Mouse (Mus musculus) kidney, embryonic 15.5 days (tissue): ENCODE measurements around the gene Capn11. TPM values are rescaled to one million over a fixed set of nuclear protein-coding genes. Genes with fewer than 3 reads are reported as not detected.
"Not testable (repeated sequence)": the region's sequence is repeated elsewhere in the genome, so short reads cannot be mapped to it uniquely, and the experiment has no call there.

Experiments used
- ATAC-seq: fragments of 200-750 bp; cut with Nextera tagmentation; replicated peaks from 2 replicates; pipeline ENCODE4 v1.8.0; 2017; ENCODE audit warnings: moderate TSS enrichment; ENCODE audit not compliant: low FRiP score
- H3K27ac ChIP-seq: fragments of 300-500 bp; sonication (generic); 2 replicates; pipeline ENCODE4 v1.5.1; 2015; ENCODE audit warnings: mild to moderate bottlenecking, inconsistent platforms
- H3K27me3 ChIP-seq: fragments of 300-500 bp; sonication (generic); 2 replicates; pipeline ENCODE4 v1.6.1; 2015; ENCODE audit warnings: inconsistent platforms
- H3K36me3 ChIP-seq: fragments of 300-500 bp; sonication (generic); 2 replicates; pipeline ENCODE4 v1.6.1; 2015; ENCODE audit warnings: inconsistent platforms
- H3K4me1 ChIP-seq: fragments of 300-500 bp; sonication (generic); 2 replicates; pipeline ENCODE4 v1.6.1; 2015; ENCODE audit warnings: inconsistent platforms
- H3K4me2 ChIP-seq: fragments of 300-500 bp; sonication (generic); 2 replicates; pipeline ENCODE4 v1.6.1; 2015; ENCODE audit warnings: moderate library complexity, mild to moderate bottlenecking, inconsistent platforms
- H3K4me3 ChIP-seq: fragments of 300-500 bp; sonication (generic); replicated peaks from 2 replicates; pipeline ENCODE4 v1.5.1; 2015; ENCODE audit warnings: mild to moderate bottlenecking, inconsistent platforms
- H3K9ac ChIP-seq: fragments of 300-500 bp; sonication (generic); 2 replicates; pipeline ENCODE4 v1.6.1; 2015; ENCODE audit warnings: mild to moderate bottlenecking, inconsistent platforms
- H3K9me3 ChIP-seq: fragments of 300-500 bp; sonication (generic); replicated peaks from 2 replicates; pipeline ENCODE4 v1.6.1; 2016; ENCODE audit warnings: inconsistent platforms
- WGBS: fragments of 180-500 bp; shearing (Covaris S2); methylation state at CpG from one replicate; pipeline ENCODE4 v1.1.7; 2015; ENCODE audit warnings: mixed read lengths; 5-methylcytosine and 5-hydroxymethylcytosine counted together
- polyA plus RNA-seq: library from polyadenylated mRNA; unstranded; fragments of >200 nt; fragmentation: Nextera tagmentation; extraction: Ambion mirVana; gene quantifications from 2 replicates; pipeline ENCODE4 v1.2.1, GENCODE M21; 2015

Gene Capn11
- polyA plus RNA-seq, 1 experiment from 2014 or later = 0.87 TPM

GRCm38 (mm10) chr17:45642701-45643100, 16.4 kb downstream of the Capn11 start:
- Histone ChIP-seq H3K4me2 (no peak overlapping the region), H3K27me3 (no peaks in the 10 kb centered on the region), H3K27ac (no peak overlapping the region), H3K9me3 (no peaks in the 10 kb centered on the region), H3K4me3 (no peak overlapping the region), H3K36me3 (no peaks in the 10 kb centered on the region), H3K9ac (no peak overlapping the region), H3K4me1 (0 out of 2 replicates have a peak, but pooled peaks cover 5% of the 10 kb centered on the region)
- ATAC-seq = no peak
- WGBS = 23% methylated on average over 12 of the region's 12 CpGs

DNA sequence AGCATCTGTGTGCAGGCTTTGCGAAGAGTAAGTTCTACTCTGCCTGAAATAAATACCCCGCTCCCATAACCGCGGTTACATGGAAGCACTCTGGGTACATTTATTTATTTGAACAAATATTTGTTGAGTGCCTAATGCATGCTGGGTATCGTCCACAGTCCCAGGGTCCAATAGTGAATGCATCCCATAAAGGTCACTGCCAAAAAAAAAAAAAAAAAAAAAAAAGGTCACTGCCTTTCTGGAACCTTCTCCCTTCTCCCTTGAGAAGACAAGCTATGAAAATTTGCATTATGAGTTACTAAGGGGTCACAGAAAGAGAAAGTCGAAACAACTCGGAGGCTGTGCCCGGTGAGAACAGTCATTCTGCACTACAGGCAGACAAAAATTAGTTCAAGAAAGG, 17.1 kb downstream of the Capn11 start:
- no peak overlapping the region for H3K27ac ChIP-seq
- H3K9me3 ChIP-seq = no peaks in the 10 kb centered on the region
- H3K9ac ChIP-seq = no peak overlapping the region
- ATAC-seq = no peak
- no peaks in the 10 kb centered on the region for H3K36me3 ChIP-seq
- no peaks in the 10 kb centered on the region for H3K27me3 ChIP-seq
- no peak overlapping the region for H3K4me2 ChIP-seq
- no peak overlapping the region for H3K4me3 ChIP-seq
- WGBS = 89% methylated on average over 8 of the region's 8 CpGs
- H3K4me1 ChIP-seq = 0 out of 2 replicates have a peak, but pooled peaks cover 5% of the 10 kb centered on the region

GRCm38 (mm10) chr17:45638596-45639295, 20.4 kb downstream of the Capn11 start:
- H3K27me3 ChIP-seq = no peaks in the 10 kb centered on the region
- H3K4me2 ChIP-seq = no peak overlapping the region
- 80% methylated on average over 16 of the region's 16 CpGs for WGBS
- no peak overlapping the region for H3K27ac ChIP-seq
- H3K9ac ChIP-seq = no peak overlapping the region
- no peak overlapping the region for H3K4me3 ChIP-seq
- H3K36me3 ChIP-seq = no peaks in the 10 kb centered on the region
- H3K4me1 ChIP-seq = 0 out of 2 replicates have a peak, but pooled peaks cover 5% of the 10 kb centered on the region
- no peaks in the 10 kb centered on the region for H3K9me3 ChIP-seq
- ATAC-seq = no peak

GRCm38 (mm10) chr17:45634033-45634432, 25.1 kb downstream of the Capn11 start:
- 80% methylated on average over 5 of the region's 5 CpGs for WGBS
- H3K9ac ChIP-seq = no peak overlapping the region
- ATAC-seq = no peak
- H3K27me3 ChIP-seq = no peaks in the 10 kb centered on the region
- H3K27ac ChIP-seq = no peak overlapping the region
- H3K9me3 ChIP-seq = no peaks in the 10 kb centered on the region
- no peaks in the 10 kb centered on the region for H3K36me3 ChIP-seq
- H3K4me2 ChIP-seq = no peak overlapping the region
- H3K4me3 ChIP-seq = no peak overlapping the region
- H3K4me1 ChIP-seq = peaks cover 20% of the 10 kb centered on the region

- no peak for ATAC-seq
- Histone ChIP-seq H3K27me3 (no peaks in the 10 kb centered on the region), H3K9me3 (no peaks in the 10 kb centered on the region), H3K4me3 (no peak overlapping the region), H3K4me1 (peaks cover 26% of the 10 kb centered on the region), H3K9ac (no peak overlapping the region), H3K36me3 (no peaks in the 10 kb centered on the region), H3K27ac (no peak overlapping the region), H3K4me2 (no peak overlapping the region)
- WGBS = 72% methylated on average over 6 of the region's 6 CpGs
Observed at GRCm38 (mm10) chr17:45631940-45632339, 27.2 kb downstream of the Capn11 start.

DNA sequence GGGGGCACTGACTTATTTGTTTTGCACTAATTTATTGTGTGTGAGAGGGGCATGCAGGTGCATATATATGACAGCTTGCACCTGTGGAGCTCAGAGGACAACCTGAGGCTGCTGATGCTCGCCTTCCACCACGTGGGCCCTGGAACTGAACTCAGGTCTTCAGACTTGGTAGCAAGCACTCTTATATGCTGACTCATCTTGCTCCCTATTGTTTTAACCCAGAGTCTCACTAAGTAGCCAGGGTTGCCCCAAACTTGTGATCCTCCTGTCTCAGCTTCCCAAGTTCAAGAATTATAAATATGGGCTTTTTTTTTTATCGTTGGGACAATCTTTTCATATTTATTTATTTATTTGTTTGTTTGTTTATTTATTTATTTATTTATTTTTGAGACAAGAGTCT, 28.1 kb downstream of the Capn11 start:
- no peak; the same call in 1 of the 2 replicates for ATAC-seq

DNA sequence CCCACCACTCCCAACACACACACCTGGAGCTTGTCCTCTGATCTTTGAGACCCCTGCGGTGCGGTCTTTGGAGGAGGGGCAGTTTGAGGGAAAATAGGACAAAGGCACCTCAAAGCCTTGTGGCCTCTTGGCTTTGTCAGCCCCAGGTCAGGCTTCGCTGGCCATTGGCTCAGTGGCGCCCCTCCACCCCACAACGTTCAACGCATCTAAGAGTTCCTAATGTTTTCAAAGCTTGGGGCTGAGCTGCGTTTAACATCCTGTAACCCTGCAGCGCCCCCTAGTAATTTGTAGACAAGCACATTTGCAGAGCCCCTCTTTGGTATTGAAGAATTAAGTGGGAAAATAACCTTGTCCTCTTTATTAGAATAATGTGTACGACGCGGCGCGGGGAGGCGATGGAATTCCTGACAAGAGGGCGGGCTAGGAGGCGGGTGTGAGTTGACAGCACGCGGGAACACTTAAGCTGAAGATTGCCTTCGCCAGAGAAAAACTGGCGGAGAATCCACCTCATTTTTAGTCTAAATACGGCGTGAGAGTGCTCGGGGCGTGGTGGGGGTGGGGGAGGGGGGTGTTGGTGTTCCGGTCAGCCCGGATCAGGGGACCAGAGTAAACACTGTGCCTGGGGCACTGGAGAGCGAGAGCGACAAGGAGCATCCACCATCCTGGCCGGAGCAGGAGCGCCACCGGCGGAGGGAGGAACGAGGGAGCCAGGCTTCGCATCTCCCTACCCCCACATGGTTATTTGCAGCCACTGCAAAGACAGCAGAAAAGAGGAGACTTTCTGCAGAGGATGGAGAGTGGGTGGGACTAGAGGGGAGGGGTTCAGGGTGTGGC, 29.0 kb downstream of the Capn11 start:
- peak overlapping the region; percentile 86 for H3K4me2 ChIP-seq
- H3K27me3 ChIP-seq = no peaks in the 10 kb centered on the region
- H3K27ac ChIP-seq = peak overlapping the region; percentile 81
- WGBS = 3% methylated on average over 34 of the region's 34 CpGs
- ATAC-seq = peak; percentile 68
- peaks cover 31% of the 10 kb centered on the region for H3K4me1 ChIP-seq
- no peaks in the 10 kb centered on the region for H3K9me3 ChIP-seq
- no peaks in the 10 kb centered on the region for H3K36me3 ChIP-seq
- H3K9ac ChIP-seq = peak overlapping the region; percentile 55
- peak overlapping the region; percentile 45 for H3K4me3 ChIP-seq

More for the DNA sequence above, 28.1 kb downstream of the Capn11 start:
- H3K4me1 ChIP-seq = peaks cover 31% of the 10 kb centered on the region
- no peaks in the 10 kb centered on the region for H3K36me3 ChIP-seq
- no peak overlapping the region for H3K4me3 ChIP-seq
- no peaks in the 10 kb centered on the region for H3K9me3 ChIP-seq
- no peak overlapping the region for H3K27ac ChIP-seq
- H3K4me2 ChIP-seq = peak overlapping the region; percentile 86
- H3K9ac ChIP-seq = no peak overlapping the region
- 57% methylated on average over 3 of the region's 3 CpGs for WGBS
- no peaks in the 10 kb centered on the region for H3K27me3 ChIP-seq

DNA sequence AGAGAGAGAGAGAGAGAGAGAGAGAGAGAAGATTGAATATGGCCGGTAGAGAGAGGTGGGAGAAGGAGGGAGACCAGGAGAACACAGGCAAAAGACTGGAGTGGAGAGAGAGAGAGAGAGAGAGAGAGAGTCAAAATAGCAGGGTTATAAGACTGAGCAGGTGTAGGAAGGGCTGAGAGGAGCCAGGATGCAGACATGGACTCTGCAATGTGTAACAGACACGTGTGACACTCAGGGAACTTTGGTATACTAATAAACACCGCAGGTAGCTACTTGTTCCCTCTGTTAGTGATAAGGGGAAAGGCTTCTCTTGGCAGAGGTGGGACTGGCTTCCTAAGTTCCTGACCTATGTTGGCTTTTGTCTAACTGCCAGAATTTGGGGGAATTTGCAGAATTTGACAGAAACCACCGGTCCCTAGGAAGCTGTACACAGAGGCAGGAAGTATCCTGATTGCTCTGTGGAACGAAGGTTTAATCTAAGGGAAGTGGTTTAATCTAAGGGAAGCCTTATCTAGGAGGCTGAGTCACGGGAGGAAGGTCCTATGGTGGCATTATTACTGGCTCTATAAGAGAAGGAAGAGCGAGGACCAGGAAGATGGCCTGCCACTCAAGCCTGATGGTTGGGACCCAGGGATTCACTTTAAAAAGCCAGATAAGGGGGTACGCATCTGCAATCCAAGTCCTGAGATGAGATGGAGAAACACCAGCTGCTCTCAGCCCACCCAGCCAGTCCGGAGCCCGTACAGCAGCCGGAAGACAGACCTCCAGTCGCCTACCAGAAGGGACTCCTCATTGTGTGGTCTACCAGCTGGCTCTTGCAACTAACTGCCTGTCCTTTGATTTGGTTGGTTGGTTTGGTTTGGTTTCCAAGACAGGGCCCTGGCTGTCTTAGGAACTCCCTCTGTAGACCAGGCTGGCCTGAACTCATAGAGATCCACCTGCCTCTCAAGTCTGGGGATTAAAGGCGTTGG, 30.0 kb downstream of the Capn11 start:
- WGBS = 66% methylated on average over 13 of the region's 13 CpGs
- ATAC-seq = peak; percentile 16; the same call in 1 of the 2 replicates
- Histone ChIP-seq H3K4me1 (peaks cover 31% of the 10 kb centered on the region), H3K27me3 (no peaks in the 10 kb centered on the region), H3K27ac (peak overlapping the region; percentile 81), H3K4me2 (peak overlapping the region; percentile 86), H3K36me3 (no peaks in the 10 kb centered on the region), H3K9ac (no peak overlapping the region; the same call in 1 of the 2 replicates), H3K9me3 (no peaks in the 10 kb centered on the region), H3K4me3 (no peak overlapping the region)

DNA sequence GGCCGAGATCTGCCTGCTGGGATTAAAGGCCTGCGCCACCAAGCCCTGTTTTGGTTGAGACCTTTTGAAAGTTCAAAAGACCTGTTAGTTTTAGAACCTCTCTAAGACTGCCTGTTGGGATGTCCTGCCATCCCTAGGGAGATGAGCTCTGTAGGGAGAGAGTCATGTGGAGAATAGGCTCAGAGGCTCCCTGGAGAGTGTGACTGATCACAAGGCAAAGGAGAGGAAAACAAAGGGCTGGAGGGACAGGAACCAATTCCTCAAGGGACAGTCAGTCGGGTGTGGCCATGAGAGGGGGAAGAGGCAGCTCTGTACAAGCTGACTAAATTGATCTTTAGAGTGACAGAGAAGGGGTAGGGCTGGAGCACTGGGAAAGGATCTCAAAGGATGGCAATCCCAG, 31.0 kb downstream of the Capn11 start:
- 50% methylated on average over 3 of the region's 3 CpGs for WGBS
- no peak for ATAC-seq
- H3K36me3 ChIP-seq = no peaks in the 10 kb centered on the region
- no peaks in the 10 kb centered on the region for H3K9me3 ChIP-seq
- no peak overlapping the region for H3K4me3 ChIP-seq
- no peak overlapping the region for H3K27ac ChIP-seq
- H3K4me1 ChIP-seq = peaks cover 31% of the 10 kb centered on the region
- no peak overlapping the region for H3K9ac ChIP-seq
- no peaks in the 10 kb centered on the region for H3K27me3 ChIP-seq
- no peak overlapping the region for H3K4me2 ChIP-seq

GRCm38 (mm10) chr17:45626577-45627134, 32.5 kb downstream of the Capn11 start:
- no peak overlapping the region for H3K27ac ChIP-seq
- no peaks in the 10 kb centered on the region for H3K36me3 ChIP-seq
- peaks cover 31% of the 10 kb centered on the region for H3K4me1 ChIP-seq
- H3K27me3 ChIP-seq = no peaks in the 10 kb centered on the region
- peak overlapping the region; percentile 46 for H3K4me2 ChIP-seq
- ATAC-seq = no peak
- H3K9ac ChIP-seq = no peak overlapping the region
- 28% methylated on average over 15 of the region's 15 CpGs for WGBS
- H3K4me3 ChIP-seq = no peak overlapping the region
- H3K9me3 ChIP-seq = no peaks in the 10 kb centered on the region

GRCm38 (mm10) chr17:45623425-45623824, 35.7 kb downstream of the Capn11 start:
- H3K36me3 ChIP-seq, H3K4me3 ChIP-seq, H3K27ac ChIP-seq, ATAC-seq, H3K9ac ChIP-seq, H3K4me2 ChIP-seq, H3K9me3 ChIP-seq, H3K27me3 ChIP-seq: not testable (repeated sequence)
- 90% methylated on average over 8 of the region's 8 CpGs for WGBS
- peaks cover 27% of the 10 kb centered on the region for H3K4me1 ChIP-seq
